Mouse (Mus musculus): ENCODE measurements around the gene Sall1. TPM values are rescaled to one million over a fixed set of nuclear protein-coding genes. Genes with fewer than 3 reads are reported as not detected.

Gene Sall1
- polyA plus RNA-seq, 1 experiment from 2014 or later = 17.1 TPM

GRCm38 (mm10) chr8:89032412-89032811, 11.6 kb downstream of the Sall1 start:
- WGBS = 72% methylated on average over 13 of the region's 13 CpGs
- H3K4me2 ChIP-seq = no peak overlapping the region
- peaks cover 75% of the 10 kb centered on the region for H3K4me1 ChIP-seq (replicated peaks)
- no peak overlapping the region; the same call in 1 of the 2 replicates for H3K27ac ChIP-seq (replicated peaks)
- ATAC-seq (ENCODE audit: low read depth) = no peak
- peaks cover 3% of the 10 kb centered on the region for H3K27me3 ChIP-seq
- no peaks in the 10 kb centered on the region for H3K9me3 ChIP-seq
- H3K9ac ChIP-seq = no peak overlapping the region
- no peak overlapping the region for H3K4me3 ChIP-seq
- peaks cover 28% of the 10 kb centered on the region for H3K36me3 ChIP-seq

GRCm38 (mm10) chr8:89028156-89028555, 15.8 kb downstream of the Sall1 start:
- H3K27ac ChIP-seq (replicated peaks) = 0 out of 2 replicates have a peak overlapping the region, but pooled peaks have one; percentile 0
- H3K9me3 ChIP-seq = no peaks in the 10 kb centered on the region
- peak overlapping the region; percentile 41; the same call in 1 of the 2 replicates for H3K9ac ChIP-seq
- 42% methylated on average over 12 of the region's 12 CpGs for WGBS
- no peak for ATAC-seq (ENCODE audit: low read depth)
- H3K27me3 ChIP-seq = peaks cover 14% of the 10 kb centered on the region
- H3K4me3 ChIP-seq = no peak overlapping the region
- H3K36me3 ChIP-seq = peaks cover 28% of the 10 kb centered on the region
- H3K4me1 ChIP-seq (replicated peaks) = peaks cover 84% of the 10 kb centered on the region
- H3K4me2 ChIP-seq = peak overlapping the region; percentile 13

- peak overlapping the region; percentile 70 for H3K4me2 ChIP-seq
- WGBS = 7% methylated on average over 13 of the region's 13 CpGs
- ATAC-seq (ENCODE audit: low read depth) = peak; percentile 13
- H3K4me3 ChIP-seq = peak overlapping the region; percentile 34
- H3K27me3 ChIP-seq = peaks cover 14% of the 10 kb centered on the region
- H3K4me1 ChIP-seq (replicated peaks) = peaks cover 76% of the 10 kb centered on the region
- peak overlapping the region; percentile 62 for H3K27ac ChIP-seq (replicated peaks)
- H3K36me3 ChIP-seq = peaks cover 14% of the 10 kb centered on the region
- peak overlapping the region; percentile 64 for H3K9ac ChIP-seq
- no peaks in the 10 kb centered on the region for H3K9me3 ChIP-seq
Measured at GRCm38 (mm10) chr8:89026139-89026520, 17.8 kb downstream of the Sall1 start.

- Histone ChIP-seq H3K36me3 (peaks cover 8% of the 10 kb centered on the region; the same call in 1 of the 2 replicates), H3K27ac (replicated peaks) (peak overlapping the region; percentile 62), H3K9ac (peak overlapping the region; percentile 64), H3K27me3 (peaks cover 14% of the 10 kb centered on the region), H3K4me3 (peak overlapping the region; percentile 34), H3K4me2 (peak overlapping the region; percentile 70), H3K4me1 (replicated peaks) (peaks cover 75% of the 10 kb centered on the region), H3K9me3 (no peaks in the 10 kb centered on the region)
- peak; percentile 84 for ATAC-seq (ENCODE audit: low read depth)
- WGBS = 6% methylated on average over 54 of the region's 55 CpGs
Measured at GRCm38 (mm10) chr8:89025281-89026138, 18.5 kb downstream of the Sall1 start.

GRCm38 (mm10) chr8:89024796-89025195, 19.2 kb downstream of the Sall1 start:
- Histone ChIP-seq H3K27ac (replicated peaks) (peak overlapping the region; percentile 62), H3K4me1 (replicated peaks) (peaks cover 68% of the 10 kb centered on the region), H3K4me2 (0 out of 2 replicates have a peak overlapping the region, but pooled peaks have one; percentile 70), H3K36me3 (peaks cover 3% of the 10 kb centered on the region; the same call in 1 of the 2 replicates), H3K27me3 (peaks cover 14% of the 10 kb centered on the region), H3K4me3 (no peak overlapping the region), H3K9ac (no peak overlapping the region), H3K9me3 (no peaks in the 10 kb centered on the region)
- 17% methylated on average over 6 of the region's 6 CpGs for WGBS
- no peak for ATAC-seq (ENCODE audit: low read depth)

- no peak for ATAC-seq (ENCODE audit: low read depth)
- Histone ChIP-seq H3K4me1 (replicated peaks) (peaks cover 38% of the 10 kb centered on the region), H3K4me2 (no peak overlapping the region), H3K36me3 (no peaks in the 10 kb centered on the region), H3K4me3 (no peak overlapping the region), H3K27me3 (peaks cover 11% of the 10 kb centered on the region; the same call in 1 of the 2 replicates), H3K27ac (replicated peaks) (no peak overlapping the region), H3K9ac (no peak overlapping the region), H3K9me3 (no peaks in the 10 kb centered on the region)
- WGBS = 9% methylated on average over 5 of the region's 5 CpGs
Measured at GRCm38 (mm10) chr8:89021139-89021538, 22.8 kb downstream of the Sall1 start.

- peaks cover 10% of the 10 kb centered on the region; the same call in 1 of the 2 replicates for H3K4me1 ChIP-seq (replicated peaks)
- ATAC-seq (ENCODE audit: low read depth) = no peak
- no peaks in the 10 kb centered on the region for H3K36me3 ChIP-seq
- WGBS = 81% methylated on average over 4 of the region's 4 CpGs
- no peaks in the 10 kb centered on the region for H3K9me3 ChIP-seq
- H3K27ac ChIP-seq (replicated peaks) = no peak overlapping the region
- no peak overlapping the region for H3K9ac ChIP-seq
- H3K4me2 ChIP-seq = no peak overlapping the region
- H3K27me3 ChIP-seq = no peaks in the 10 kb centered on the region
- H3K4me3 ChIP-seq = no peak overlapping the region
Measured at GRCm38 (mm10) chr8:89017891-89018290, 26.1 kb downstream of the Sall1 start.

- H3K4me1 ChIP-seq (replicated peaks) = peaks cover 8% of the 10 kb centered on the region; the same call in 1 of the 2 replicates
- H3K27me3 ChIP-seq = peaks cover 4% of the 10 kb centered on the region; the same call in 1 of the 2 replicates
- WGBS = 88% methylated on average over 7 of the region's 7 CpGs
- ATAC-seq (ENCODE audit: low read depth) = no peak
- H3K9ac ChIP-seq = no peak overlapping the region
- no peaks in the 10 kb centered on the region for H3K36me3 ChIP-seq
- no peaks in the 10 kb centered on the region for H3K9me3 ChIP-seq
- H3K27ac ChIP-seq (replicated peaks) = no peak overlapping the region
- no peak overlapping the region for H3K4me2 ChIP-seq
- H3K4me3 ChIP-seq = no peak overlapping the region
Measured at GRCm38 (mm10) chr8:89016465-89017070, 27.4 kb downstream of the Sall1 start.

GRCm38 (mm10) chr8:89015539-89015938, 28.4 kb downstream of the Sall1 start:
- H3K27ac ChIP-seq (replicated peaks) = no peak overlapping the region
- H3K4me2 ChIP-seq = no peak overlapping the region
- ATAC-seq (ENCODE audit: low read depth) = no peak
- 62% methylated on average over 6 of the region's 6 CpGs for WGBS
- H3K36me3 ChIP-seq = no peaks in the 10 kb centered on the region
- no peak overlapping the region for H3K9ac ChIP-seq
- H3K27me3 ChIP-seq = peaks cover 4% of the 10 kb centered on the region; the same call in 1 of the 2 replicates
- no peak overlapping the region for H3K4me3 ChIP-seq
- H3K9me3 ChIP-seq = no peaks in the 10 kb centered on the region
- H3K4me1 ChIP-seq (replicated peaks) = no peaks in the 10 kb centered on the region

GRCm38 (mm10) chr8:89012853-89013534, 31.0 kb downstream of the Sall1 start:
- H3K36me3 ChIP-seq = no peaks in the 10 kb centered on the region
- 90% methylated on average over 6 of the region's 6 CpGs for WGBS
- no peak for ATAC-seq (ENCODE audit: low read depth)

GRCm38 (mm10) chr8:89012024-89012712, 31.8 kb downstream of the Sall1 start:
- WGBS = 35% methylated on average over 12 of the region's 12 CpGs
- ATAC-seq (ENCODE audit: low read depth) = no peak
- H3K36me3 ChIP-seq = no peaks in the 10 kb centered on the region
- no peaks in the 10 kb centered on the region for H3K9me3 ChIP-seq
- peaks cover 11% of the 10 kb centered on the region for H3K4me1 ChIP-seq (replicated peaks)
- peaks cover 16% of the 10 kb centered on the region for H3K27me3 ChIP-seq
- no peak overlapping the region for H3K9ac ChIP-seq
- no peak overlapping the region for H3K4me2 ChIP-seq
- no peak overlapping the region for H3K4me3 ChIP-seq
- H3K27ac ChIP-seq (replicated peaks) = no peak overlapping the region

More at GRCm38 (mm10) chr8:89012853-89013534, 31.0 kb downstream of the Sall1 start:
- Histone ChIP-seq H3K4me3 (no peak overlapping the region), H3K4me1 (replicated peaks) (0 out of 2 replicates have a peak, but pooled peaks cover 3% of the 10 kb centered on the region), H3K9me3 (no peaks in the 10 kb centered on the region), H3K27ac (replicated peaks) (no peak overlapping the region), H3K4me2 (no peak overlapping the region), H3K9ac (no peak overlapping the region), H3K27me3 (peaks cover 11% of the 10 kb centered on the region)
